Mouse (Mus musculus): ENCODE results near the gene Gm9507.
"Not testable (repeated sequence)": the region's sequence is repeated elsewhere in the genome, so short reads cannot be mapped to it uniquely, and the experiment has no call there.

Gm9507 gene

GRCm38 (mm10) chr10:77771225-77771624, 40.4 kb downstream of the Gm9507 start, which contains the start of gene Gm3238:
TSS of gene Gm3238 (minus strand) at chr10:77771325.
- not testable (repeated sequence) for DNase-seq

DNA sequence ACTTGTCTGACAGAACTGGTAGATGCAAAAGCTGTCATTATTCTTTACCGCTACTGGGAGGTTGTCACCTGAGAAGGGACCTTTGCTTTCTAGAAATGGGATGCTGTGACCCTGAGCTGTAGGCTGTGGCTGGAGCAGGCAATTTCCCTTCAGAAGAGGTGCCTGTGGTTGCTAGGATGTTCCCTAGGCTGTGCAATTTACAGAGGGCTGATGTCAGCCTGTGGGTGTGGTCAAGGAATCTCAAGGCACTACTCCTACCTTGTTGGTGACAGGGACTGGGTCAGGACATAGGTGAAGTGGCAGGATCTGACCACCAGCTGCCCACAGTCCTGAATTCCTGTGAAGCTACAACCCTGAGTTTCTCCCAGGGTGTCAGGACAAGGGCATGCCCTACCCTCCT, 41.9 kb downstream of the Gm9507 start:
- DNase-seq = no peak
